Mouse (Mus musculus) liver, adult 2 months (tissue): Measurements from ENCODE around the gene Mex3d.

Experiments
- CTCF ChIP-seq: fragments of 200-500 bp; IDR thresholded peaks from 2 replicates; pipeline ENCODE4 v1.5.1; 2011; ENCODE audit warnings: low read depth, low read length, control low read depth
- POLR2A ChIP-seq: fragments of 200-500 bp; IDR thresholded peaks from 2 replicates; pipeline ENCODE4 v1.6.1; 2011; ENCODE audit warnings: low read length, control low read depth; ENCODE audit not compliant: insufficient read depth; ENCODE audit errors: extremely low read depth

GRCm38 (mm10) chr10:80368392-80368791 lies 19.1 kb downstream of the Mex3d start:
- TF ChIP-seq CTCF = no peak
- no peak for TF ChIP-seq POLR2A
